Mouse (Mus musculus) MEL (cell line): ENCODE data around the gene Ptrh2. TPM values are rescaled to one million over a fixed set of nuclear protein-coding genes. Genes with fewer than 3 reads are reported as not detected.

ENCODE experiments used
- DNase-seq: peaks from one replicate; pipeline ENCODE4 v3.0.0; 2011; ENCODE audit warnings: low read depth, low spot score
- H3K27ac ChIP-seq: 2 replicates; pipeline ENCODE4 v1.5.1; 2012; ENCODE audit warnings: low read depth, mild to moderate bottlenecking, control low read depth, low read length, moderate library complexity; ENCODE audit not compliant: control insufficient read depth
- H3K27me3 ChIP-seq, 2 experiments: fragments of 150-350 bp in 1 of 2; sonication (generic) in 1 of 2; 2 replicates each; pipeline ENCODE4 v1.6.1; 2012; ENCODE audit warnings: low read length in 2 of 2, mild to moderate bottlenecking in 2 of 2, improper control_type of control experiment in 1 of 2, moderate library complexity in 1 of 2; ENCODE audit not compliant: insufficient read depth in 2 of 2, control insufficient read depth in 1 of 2
- H3K36me3 ChIP-seq, 2 experiments: 2 replicates each; pipeline ENCODE4 v1.6.1; 2012 to 2014; ENCODE audit warnings: low read length in 2 of 2, improper control_type of control experiment in 1 of 2, inconsistent platforms in 1 of 2, mild to moderate bottlenecking in 1 of 2; ENCODE audit not compliant: insufficient read depth in 2 of 2, control insufficient read depth in 1 of 2
- H3K4me1 ChIP-seq, 2 experiments: fragments of 150-350 bp in 1 of 2; sonication (generic) in 1 of 2; 2 replicates each; pipeline ENCODE4 v1.6.1; 2012; ENCODE audit warnings: low read length in 2 of 2, improper control_type of control experiment in 1 of 2, mild to moderate bottlenecking in 1 of 2; ENCODE audit not compliant: insufficient read depth in 2 of 2, control insufficient read depth in 1 of 2
- H3K4me3 ChIP-seq, 2 experiments: fragments of 150-350 bp in 1 of 2; sonication (generic) in 1 of 2; 2 replicates each; pipeline ENCODE4 v1.5.1; 2012; ENCODE audit warnings: low read depth in 2 of 2, low read length in 2 of 2, mild to moderate bottlenecking in 2 of 2, moderate library complexity in 2 of 2, control low read depth in 1 of 2, improper control_type of control experiment in 1 of 2; ENCODE audit not compliant: control insufficient read depth in 1 of 2, insufficient read depth in 1 of 2
- H3K79me2 ChIP-seq: 2 replicates; pipeline ENCODE4 v1.6.1; 2012; ENCODE audit warnings: mild to moderate bottlenecking, low read length, moderate library complexity; ENCODE audit not compliant: control insufficient read depth, poor library complexity, insufficient read depth
- H3K9ac ChIP-seq: 2 replicates; pipeline ENCODE4 v1.6.1; 2012; ENCODE audit warnings: low read depth, mild to moderate bottlenecking, control low read depth, low read length, moderate library complexity; ENCODE audit not compliant: control insufficient read depth, poor library complexity, severe bottlenecking
- H3K9me3 ChIP-seq: fragments of 150-350 bp; sonication (generic); replicated peaks from 2 replicates; pipeline ENCODE4 v1.6.1; 2012; ENCODE audit warnings: mild to moderate bottlenecking, low read length, improper control_type of control experiment, moderate library complexity; ENCODE audit not compliant: insufficient read depth
- BHLHE40 ChIP-seq: IDR thresholded peaks from 2 replicates; pipeline ENCODE4 v1.6.1; 2012; ENCODE audit warnings: low read depth, mild to moderate bottlenecking, inconsistent platforms, low read length, improper control_type of control experiment, borderline replicate concordance
- CHD1 ChIP-seq: IDR thresholded peaks from 2 replicates; pipeline ENCODE4 v1.6.1; 2012; ENCODE audit warnings: low read depth, mild to moderate bottlenecking, inconsistent platforms, low read length, improper control_type of control experiment
- E2F4 ChIP-seq: IDR thresholded peaks from 2 replicates; pipeline ENCODE4 v1.6.1; 2011; ENCODE audit warnings: low read depth, low read length, improper control_type of control experiment, borderline replicate concordance
- ELF1 ChIP-seq: IDR thresholded peaks from 2 replicates; pipeline ENCODE4 v1.6.1; 2014; ENCODE audit warnings: low read depth, mild to moderate bottlenecking, inconsistent platforms, low read length, improper control_type of control experiment, moderate library complexity
- EP300 ChIP-seq, 2 experiments: IDR thresholded peaks; 2 replicates each; pipeline ENCODE4 v1.6.1; 2011; ENCODE audit warnings: improper control_type of control experiment in 2 of 2, low read length in 2 of 2, low read depth in 1 of 2, mild to moderate bottlenecking in 1 of 2
- ETS1 ChIP-seq: IDR thresholded peaks from 2 replicates; pipeline ENCODE4 v1.6.1; 2012; ENCODE audit warnings: low read depth, mild to moderate bottlenecking, inconsistent platforms, low read length, improper control_type of control experiment, moderate library complexity
- JUND ChIP-seq: IDR thresholded peaks from 2 replicates; pipeline ENCODE4 v1.6.1; 2011; ENCODE audit warnings: low read depth, mild to moderate bottlenecking, improper control_type of control experiment, low read length
- MAFK ChIP-seq: IDR thresholded peaks from 2 replicates; pipeline ENCODE4 v1.6.1; 2011; ENCODE audit warnings: low read depth, mild to moderate bottlenecking, low read length, improper control_type of control experiment, borderline replicate concordance
- MAX ChIP-seq: IDR thresholded peaks from 2 replicates; pipeline ENCODE4 v1.6.1; 2011; ENCODE audit warnings: low read length, improper control_type of control experiment
- MYB ChIP-seq: IDR thresholded peaks from 2 replicates; pipeline ENCODE4 v1.6.1; 2011; ENCODE audit warnings: mild to moderate bottlenecking, low read depth, low read length, improper control_type of control experiment
- MYC ChIP-seq: IDR thresholded peaks from 2 replicates; pipeline ENCODE4 v1.6.1; 2011; ENCODE audit warnings: low read depth, mild to moderate bottlenecking, low read length, improper control_type of control experiment, moderate library complexity
- NELFE ChIP-seq: IDR thresholded peaks from 2 replicates; pipeline ENCODE4 v1.6.1; 2011; ENCODE audit warnings: low read depth, low read length, improper control_type of control experiment
- NRF1 ChIP-seq: IDR thresholded peaks from 2 replicates; pipeline ENCODE4 v1.6.1; 2014; ENCODE audit warnings: low read depth, mild to moderate bottlenecking, inconsistent platforms, low read length, improper control_type of control experiment, moderate library complexity; ENCODE audit not compliant: poor library complexity, insufficient read depth, severe bottlenecking
- POLR2AphosphoS2 ChIP-seq: IDR thresholded peaks from 2 replicates; pipeline ENCODE4 v1.6.1; 2011; ENCODE audit warnings: low read length, improper control_type of control experiment
- POLR2AphosphoS5 ChIP-seq: IDR thresholded peaks from 2 replicates; pipeline ENCODE4 v1.6.1; 2012; ENCODE audit warnings: low read depth, borderline replicate concordance, mild to moderate bottlenecking, inconsistent platforms, low read length, moderate library complexity, mixed read lengths
- RAD21 ChIP-seq: IDR thresholded peaks from 2 replicates; pipeline ENCODE4 v1.6.1; 2011; ENCODE audit warnings: mild to moderate bottlenecking, low read depth, low read length, improper control_type of control experiment
- RCOR1 ChIP-seq: IDR thresholded peaks from 2 replicates; pipeline ENCODE4 v1.6.1; 2012; ENCODE audit warnings: low read depth, mild to moderate bottlenecking, inconsistent platforms, low read length, improper control_type of control experiment
- SIN3A ChIP-seq: IDR thresholded peaks from 2 replicates; pipeline ENCODE4 v1.6.1; 2012; ENCODE audit warnings: low read length, improper control_type of control experiment, inconsistent platforms
- SMC3 ChIP-seq: IDR thresholded peaks from 2 replicates; pipeline ENCODE4 v1.6.1; 2011; ENCODE audit warnings: low read depth, low read length, improper control_type of control experiment
- TAL1 ChIP-seq: IDR thresholded peaks from 2 replicates; pipeline ENCODE4 v1.6.1; 2012; ENCODE audit warnings: mild to moderate bottlenecking, inconsistent platforms, low read length, moderate library complexity, mixed read lengths
- UBTF ChIP-seq: IDR thresholded peaks from 2 replicates; pipeline ENCODE4 v1.6.1; 2012; ENCODE audit warnings: low read depth, mild to moderate bottlenecking, inconsistent platforms, low read length, improper control_type of control experiment, moderate library complexity, borderline replicate concordance; ENCODE audit not compliant: insufficient read depth
- USF1 ChIP-seq: IDR thresholded peaks from 2 replicates; pipeline ENCODE4 v1.6.1; 2014; ENCODE audit warnings: low read depth, mild to moderate bottlenecking, inconsistent platforms, low read length, improper control_type of control experiment, moderate library complexity
- ZC3H11A ChIP-seq: IDR thresholded peaks from 2 replicates; pipeline ENCODE4 v1.6.1; 2012; ENCODE audit warnings: low read depth, mild to moderate bottlenecking, inconsistent platforms, low read length, improper control_type of control experiment
- polyA plus RNA-seq, 2 experiments: library from polyadenylated mRNA; stranded (reverse) in 1 of 2; unstranded in 1 of 2; fragments of >175 nt in 1 of 2; fragments of >200 nt in 1 of 2; gene quantifications; 2 replicates each; pipeline versions ENCODE4 v1.2.1 to v1.2.4; 2012; ENCODE audit warnings: low replicate concordance in 2 of 2, low read depth in 1 of 2; ENCODE audit not compliant: insufficient read length in 2 of 2, insufficient read depth in 1 of 2, missing spikeins in 1 of 2
- total RNA-seq: library from RNA; depleted of rRNA; stranded (reverse); fragments of 300-350 nt; gene quantifications from 2 replicates; pipeline ENCODE4 v1.2.3, GENCODE M21; 2012

The Ptrh2 gene
- total and polyA plus RNA-seq, 3 experiments, result 30.0 to 40.3 TPM; not detected in 1

GRCm38 (mm10) chr11:86680729-86681128 lies 3.1 kb upstream of the Ptrh2 start:
- Histone ChIP-seq H3K27me3 (no peaks in the 10 kb centered on the region), H3K79me2 (peaks cover 57% of the 10 kb centered on the region), H3K9me3 (no peaks in the 10 kb centered on the region), H3K9ac (no peak overlapping the region), H3K4me3 (no peak overlapping the region), H3K27ac (no peak overlapping the region), H3K36me3 (peaks cover 1 to 29% of the 10 kb centered on the region in 2 experiments; a peak in 3 of 4 replicates), H3K4me1 (peaks cover 11 to 21% of the 10 kb centered on the region in 2 experiments)
- no peak for DNase-seq
- TF ChIP-seq RAD21 (no peak), ELF1 (no peak), ETS1 (no peak), JUND (no peak), SMC3 (no peak), NELFE (no peak), SIN3A (no peak), ZC3H11A (no peak), USF1 (no peak), CHD1 (no peak), E2F4 (no peak), BHLHE40 (no peak), MAX (no peak), POLR2AphosphoS2 (no peak), TAL1 (no peak), UBTF (no peak), MYC (no peak), POLR2AphosphoS5 (no peak), MYB (no peak)

DNA sequence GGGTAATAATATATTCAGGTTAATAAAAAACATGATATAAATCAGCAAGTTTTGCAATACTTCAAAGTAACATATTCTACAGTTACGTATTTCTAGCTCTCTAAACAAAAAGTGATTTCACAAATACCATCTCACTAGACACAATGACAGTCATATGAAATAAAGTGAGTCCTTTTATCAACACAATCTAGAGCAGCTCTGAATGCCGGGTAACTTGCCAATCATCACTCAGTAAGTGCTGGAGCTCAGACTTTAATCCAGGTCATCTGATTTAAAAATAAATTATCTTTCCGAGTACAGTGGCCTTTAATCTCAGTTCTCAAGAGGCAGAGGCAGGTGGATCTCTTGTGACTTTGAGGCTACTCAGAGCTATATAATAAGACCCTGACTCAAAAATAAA lies 2.4 kb upstream of the Ptrh2 start:
- Histone ChIP-seq H3K4me3 (no peak overlapping the region), H3K27ac (no peak overlapping the region), H3K9ac (no peak overlapping the region), H3K4me1 (peaks cover 11 to 21% of the 10 kb centered on the region in 2 experiments), H3K9me3 (no peaks in the 10 kb centered on the region), H3K27me3 (no peaks in the 10 kb centered on the region), H3K36me3 (peaks cover 1 to 36% of the 10 kb centered on the region in 2 experiments; a peak in 3 of 4 replicates), H3K79me2 (peaks cover 57% of the 10 kb centered on the region)
- TF ChIP-seq ZC3H11A (no peak), SIN3A (0 out of 2 replicates have a peak, but pooled peaks have one; percentile 28), EP300 (IDR thresholded peaks at IDR 0.05; ENCODE audit: low read depth in 1 of 2, low read length in 2 of 2) (0 out of 4 replicates have a peak, but pooled peaks of 1 of the 2 experiments have one; percentile 24), NRF1 (no peak), MAFK (no peak), RCOR1 (peak; percentile 21; the same call in 1 of the 2 replicates)
- DNase-seq, result no peak
